Mouse (Mus musculus): ENCODE measurements around the gene Pitpnb. TPM values are rescaled to one million over a fixed set of nuclear protein-coding genes. Genes with fewer than 3 reads are reported as not detected.

Gene Pitpnb
- polyA plus RNA-seq, 1 experiment from 2014 or later: 110 TPM

DNA sequence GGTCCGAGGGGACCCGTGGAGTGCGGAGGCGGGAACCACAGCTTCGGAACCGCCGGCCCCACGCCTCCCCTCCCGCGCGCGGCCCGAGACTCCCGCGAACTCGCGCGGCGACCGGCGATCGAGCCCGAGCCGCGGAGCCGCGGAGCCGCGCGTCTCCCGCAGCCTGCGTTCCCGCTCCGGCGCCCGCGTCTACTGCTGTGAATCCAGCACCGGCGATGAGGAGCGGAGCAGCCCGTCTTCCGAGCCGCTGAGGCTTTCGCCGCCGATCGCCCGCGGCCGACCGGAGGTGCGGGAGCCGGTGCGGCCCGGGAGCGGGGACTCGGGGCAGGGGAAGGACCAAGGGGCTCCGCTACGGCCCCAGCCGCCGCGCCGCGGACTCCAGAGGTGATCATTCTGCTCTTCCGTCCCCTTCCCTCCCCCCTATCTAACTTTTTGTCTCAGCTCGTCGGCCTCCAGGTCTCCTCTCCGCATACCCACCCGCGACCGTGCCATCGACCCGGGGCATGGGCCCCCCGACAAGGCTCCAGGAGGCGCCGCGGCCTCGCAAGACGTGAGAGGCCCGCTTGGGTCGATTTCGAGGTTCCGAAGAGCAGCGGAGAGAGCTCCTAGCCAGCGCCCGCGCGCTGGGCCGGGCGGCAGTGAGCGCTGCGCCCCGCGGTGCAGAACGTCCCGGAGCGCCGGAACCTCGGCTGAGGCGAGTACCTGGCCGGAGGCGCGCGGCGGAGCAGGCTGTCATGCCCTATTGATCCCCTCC, 87.0 kb downstream of the Pitpnb start:
- Histone ChIP-seq H3K4me3 (peak overlapping the region; percentile 79), H3K4me1 (peaks cover 64% of the 10 kb centered on the region), H3K27ac (peak overlapping the region; percentile 78), H3K9me3 (no peaks in the 10 kb centered on the region), H3K36me3 (no peaks in the 10 kb centered on the region), H3K4me2 (peak overlapping the region; percentile 99), H3K27me3 (peaks cover 39% of the 10 kb centered on the region), H3K9ac (peak overlapping the region; percentile 85)
- under 1% methylated on average over 70 of the region's 105 CpGs for WGBS
- ATAC-seq (ENCODE audit: borderline replicate concordance, extremely low read depth, low FRiP score, low TSS enrichment): no peak

DNA sequence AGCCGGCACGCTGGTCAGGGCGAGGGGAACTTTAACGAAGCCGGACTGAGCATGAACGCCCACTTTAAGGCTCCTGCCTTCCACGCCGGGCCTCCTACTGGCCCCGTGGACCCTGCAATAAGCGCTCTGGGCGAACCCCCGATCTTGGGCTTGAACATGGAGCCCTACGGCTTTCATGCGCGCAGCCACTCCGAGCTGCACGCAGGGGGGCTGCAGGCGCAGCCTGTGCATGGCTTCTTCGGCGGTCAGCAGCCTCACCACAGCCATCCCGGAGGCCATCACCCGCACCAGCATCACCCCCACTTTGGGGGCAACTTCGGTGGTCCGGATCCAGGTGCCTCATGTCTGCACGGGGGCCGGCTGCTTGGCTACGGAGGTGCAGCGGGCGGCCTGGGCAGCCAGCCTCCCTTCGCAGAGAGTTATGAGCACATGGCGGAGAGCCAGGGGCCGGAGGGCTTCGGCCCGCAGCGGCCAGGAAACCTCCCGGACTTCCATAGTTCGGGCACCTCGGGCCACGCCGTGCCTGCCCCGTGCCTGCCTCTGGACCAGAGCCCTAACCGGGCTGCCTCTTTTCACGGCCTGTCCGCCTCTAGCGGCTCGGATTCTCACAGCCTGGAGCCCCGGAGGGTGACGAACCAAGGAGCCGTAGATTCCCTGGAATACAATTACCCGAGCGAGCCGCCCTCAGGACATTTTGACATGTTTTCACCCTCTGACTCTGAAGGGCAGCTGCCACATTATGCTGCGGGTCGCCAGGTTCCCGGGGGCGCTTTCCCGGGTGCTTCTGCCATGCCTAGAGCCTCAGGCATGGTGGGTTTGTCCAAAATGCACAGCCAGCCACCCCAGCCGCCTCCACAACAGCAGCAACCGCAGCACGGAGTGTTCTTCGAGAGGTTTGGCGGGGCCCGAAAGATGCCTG, 87.9 kb downstream of the Pitpnb start:
- peak overlapping the region; percentile 99 for H3K4me2 ChIP-seq
- H3K27ac ChIP-seq: no peak overlapping the region
- H3K9me3 ChIP-seq: no peaks in the 10 kb centered on the region
- peak overlapping the region; percentile 79 for H3K4me3 ChIP-seq
- WGBS: 3% methylated on average over 63 of the region's 63 CpGs
- no peaks in the 10 kb centered on the region for H3K36me3 ChIP-seq
- ATAC-seq (ENCODE audit: borderline replicate concordance, extremely low read depth, low FRiP score, low TSS enrichment): no peak
- H3K9ac ChIP-seq: peak overlapping the region; percentile 85
- H3K4me1 ChIP-seq: peaks cover 67% of the 10 kb centered on the region
- H3K27me3 ChIP-seq: peaks cover 36% of the 10 kb centered on the region

DNA sequence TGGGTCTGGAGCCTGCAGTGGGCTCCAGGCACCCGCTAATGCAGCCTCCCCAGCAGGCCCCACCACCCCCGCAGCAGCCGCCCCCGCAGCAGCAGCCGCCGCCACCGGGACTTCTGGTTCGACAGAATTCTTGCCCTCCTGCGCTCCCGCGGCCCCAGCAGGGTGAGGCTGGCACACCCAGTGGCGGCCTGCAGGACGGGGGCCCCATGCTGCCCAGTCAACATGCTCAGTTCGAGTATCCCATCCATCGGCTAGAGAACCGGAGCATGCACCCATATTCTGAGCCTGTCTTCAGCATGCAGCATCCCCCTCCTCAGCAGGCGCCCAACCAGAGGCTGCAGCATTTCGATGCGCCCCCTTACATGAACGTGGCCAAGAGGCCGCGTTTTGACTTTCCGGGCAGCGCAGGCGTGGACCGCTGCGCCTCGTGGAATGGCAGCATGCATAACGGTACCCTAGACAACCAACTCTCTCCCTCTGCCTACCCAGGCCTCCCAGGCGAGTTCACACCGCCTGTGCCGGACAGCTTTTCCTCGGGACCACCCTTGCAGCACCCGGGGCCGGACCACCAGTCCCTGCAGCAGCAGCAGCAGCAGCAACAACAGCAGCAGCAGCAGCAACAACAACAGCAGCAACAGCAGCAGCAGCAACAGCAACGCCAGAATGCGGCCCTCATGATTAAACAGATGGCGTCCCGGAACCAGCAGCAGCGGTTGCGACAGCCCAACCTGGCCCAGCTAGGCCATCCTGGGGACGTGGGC, 88.7 kb downstream of the Pitpnb start:
- Histone ChIP-seq H3K27me3 (peaks cover 36% of the 10 kb centered on the region), H3K9ac (peak overlapping the region; percentile 1; the same call in 1 of the 2 replicates), H3K4me1 (peaks cover 69% of the 10 kb centered on the region), H3K4me2 (peak overlapping the region; percentile 99), H3K9me3 (no peaks in the 10 kb centered on the region), H3K36me3 (no peaks in the 10 kb centered on the region), H3K27ac (no peak overlapping the region), H3K4me3 (peak overlapping the region; percentile 79)
- no peak for ATAC-seq (ENCODE audit: borderline replicate concordance, extremely low read depth, low FRiP score, low TSS enrichment)
- WGBS: 12% methylated on average over 41 of the region's 42 CpGs

DNA sequence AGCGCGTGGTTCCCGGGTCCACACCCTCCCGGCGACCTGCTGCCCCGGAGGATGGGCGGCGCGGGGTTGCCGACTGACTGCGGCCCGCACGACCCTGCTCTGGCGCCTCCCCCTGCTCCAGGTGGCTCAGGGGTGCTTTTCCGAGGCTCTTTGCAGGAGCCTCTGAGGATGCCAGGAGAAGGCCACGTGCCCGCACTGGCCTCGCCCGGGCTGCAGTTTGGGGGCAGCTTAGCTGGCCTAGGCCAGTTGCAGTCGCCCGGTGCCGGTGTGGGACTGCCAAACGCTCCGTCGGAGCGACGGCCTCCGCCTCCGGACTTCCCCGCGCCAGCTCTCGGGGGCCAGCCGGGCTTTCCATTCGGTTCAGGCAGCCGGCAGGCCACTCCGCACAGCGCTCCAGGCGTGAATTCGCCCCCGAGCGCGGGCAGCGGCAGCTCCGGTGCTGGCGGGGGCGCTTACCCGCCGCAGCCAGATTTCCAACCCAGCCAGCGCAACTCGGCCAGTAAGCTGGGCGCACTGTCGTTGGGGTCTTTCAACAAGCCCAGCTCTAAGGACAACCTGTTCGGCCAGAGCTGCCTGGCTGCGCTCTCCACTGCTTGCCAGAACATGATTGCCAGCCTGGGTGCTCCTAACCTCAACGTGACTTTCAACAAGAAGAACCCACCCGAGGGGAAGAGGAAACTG, 89.6 kb downstream of the Pitpnb start:
- 10% methylated on average over 55 of the region's 56 CpGs for WGBS
- Histone ChIP-seq H3K9ac (0 out of 2 replicates have a peak overlapping the region, but pooled peaks have one; percentile 1), H3K4me1 (peaks cover 63% of the 10 kb centered on the region)

DNA sequence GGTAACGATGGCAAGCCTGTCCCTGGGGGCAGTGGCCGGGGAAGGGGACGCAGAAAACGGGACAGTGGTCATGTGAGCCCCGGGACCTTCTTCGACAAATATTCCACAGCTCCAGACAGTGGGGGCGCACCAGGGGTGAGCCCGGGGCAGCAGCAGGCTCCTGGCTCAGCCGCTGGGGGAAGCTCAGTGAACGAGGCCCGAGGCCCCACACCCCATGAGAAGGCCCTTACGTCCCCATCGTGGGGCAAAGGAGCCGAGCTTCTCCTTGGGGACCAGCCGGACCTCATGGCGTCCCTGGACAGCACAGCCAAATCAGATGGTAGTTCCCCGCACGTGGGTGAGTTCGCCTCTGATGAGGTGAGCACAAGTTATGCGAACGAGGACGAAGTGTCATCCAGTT, 90.3 kb downstream of the Pitpnb start:
- Histone ChIP-seq H3K27me3 (peaks cover 36% of the 10 kb centered on the region), H3K9ac (no peak overlapping the region), H3K9me3 (no peaks in the 10 kb centered on the region), H3K27ac (no peak overlapping the region), H3K4me1 (peaks cover 56% of the 10 kb centered on the region), H3K4me2 (peak overlapping the region; percentile 99), H3K36me3 (no peaks in the 10 kb centered on the region), H3K4me3 (peak overlapping the region; percentile 79; the same call in 1 of the 2 replicates)
- no peak for ATAC-seq (ENCODE audit: borderline replicate concordance, extremely low read depth, low FRiP score, low TSS enrichment)
- WGBS: 75% methylated on average over 22 of the region's 22 CpGs

More for the DNA sequence above, 89.6 kb downstream of the Pitpnb start:
- Histone ChIP-seq H3K36me3 (no peaks in the 10 kb centered on the region), H3K4me3 (peak overlapping the region; percentile 79), H3K27me3 (peaks cover 36% of the 10 kb centered on the region), H3K9me3 (no peaks in the 10 kb centered on the region), H3K27ac (no peak overlapping the region), H3K4me2 (peak overlapping the region; percentile 99)
- no peak for ATAC-seq (ENCODE audit: borderline replicate concordance, extremely low read depth, low FRiP score, low TSS enrichment)

DNA sequence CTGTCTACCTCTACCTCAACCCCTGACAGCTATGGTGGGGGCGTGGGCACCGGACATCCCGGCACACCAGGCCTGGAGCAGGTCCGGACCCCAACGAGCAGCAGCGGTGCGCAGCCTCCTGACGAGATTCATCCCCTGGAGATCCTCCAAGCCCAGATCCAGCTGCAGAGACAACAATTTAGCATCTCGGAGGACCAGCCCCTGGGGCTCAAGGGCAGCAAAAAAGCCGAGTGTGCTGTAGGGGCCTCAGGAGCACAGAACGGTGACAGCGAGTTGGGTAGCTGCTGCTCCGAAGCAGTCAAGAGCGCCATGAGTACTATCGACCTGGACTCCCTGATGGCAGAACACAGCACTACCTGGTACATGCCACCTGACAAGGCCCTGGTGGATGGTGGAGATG, 90.9 kb downstream of the Pitpnb start:
- H3K27ac ChIP-seq: no peak overlapping the region
- no peak overlapping the region for H3K4me3 ChIP-seq
- H3K9me3 ChIP-seq: no peaks in the 10 kb centered on the region
- H3K27me3 ChIP-seq: peaks cover 36% of the 10 kb centered on the region
- peaks cover 53% of the 10 kb centered on the region for H3K4me1 ChIP-seq
- no peaks in the 10 kb centered on the region for H3K36me3 ChIP-seq
- WGBS: 84% methylated on average over 15 of the region's 15 CpGs
- no peak overlapping the region for H3K9ac ChIP-seq
- no peak for ATAC-seq (ENCODE audit: borderline replicate concordance, extremely low read depth, low FRiP score, low TSS enrichment)
- peak overlapping the region; percentile 99; the same call in 1 of the 2 replicates for H3K4me2 ChIP-seq

DNA sequence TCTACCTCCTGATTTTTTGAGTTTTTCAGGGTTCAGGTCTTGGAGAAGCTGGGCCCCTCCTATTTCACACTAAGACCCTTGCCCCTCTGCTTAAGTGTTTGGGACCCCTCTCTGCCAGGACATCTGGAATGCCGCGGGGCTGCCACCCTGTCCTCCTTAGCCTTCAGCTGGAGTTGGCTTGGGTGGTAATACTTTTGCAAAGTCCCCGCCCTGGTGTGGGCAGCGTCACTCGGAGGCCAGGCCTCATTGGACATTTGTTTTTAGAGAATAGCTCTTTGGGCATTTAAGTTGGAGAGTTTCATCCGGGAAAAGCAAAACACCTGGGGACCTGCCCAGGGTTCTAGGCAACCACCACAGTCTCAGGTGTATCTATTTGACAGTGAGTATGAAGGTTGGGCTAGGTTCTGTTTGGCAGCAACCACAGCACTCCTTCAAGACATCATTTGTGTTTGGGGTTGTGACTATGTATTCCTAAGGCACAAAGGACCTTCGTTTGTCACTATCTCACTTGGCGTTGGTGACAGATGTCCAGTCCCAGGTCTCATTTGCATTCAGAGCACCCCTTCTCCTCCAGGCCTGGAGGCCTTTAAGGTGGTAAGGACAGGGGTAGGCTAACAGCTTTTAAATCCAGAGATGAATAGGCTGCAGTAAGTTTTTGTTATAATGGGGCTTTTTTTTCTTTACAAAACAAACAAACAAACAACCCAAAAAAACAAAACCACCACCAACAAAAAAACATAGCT, 91.7 kb downstream of the Pitpnb start:
- WGBS: 74% methylated on average over 8 of the region's 8 CpGs
- Histone ChIP-seq H3K4me3 (no peak overlapping the region), H3K36me3 (no peaks in the 10 kb centered on the region), H3K9ac (no peak overlapping the region), H3K4me2 (peak overlapping the region; percentile 99; the same call in 1 of the 2 replicates), H3K4me1 (peaks cover 57% of the 10 kb centered on the region), H3K27me3 (peaks cover 36% of the 10 kb centered on the region), H3K9me3 (no peaks in the 10 kb centered on the region), H3K27ac (no peak overlapping the region)
- no peak for ATAC-seq (ENCODE audit: borderline replicate concordance, extremely low read depth, low FRiP score, low TSS enrichment)

DNA sequence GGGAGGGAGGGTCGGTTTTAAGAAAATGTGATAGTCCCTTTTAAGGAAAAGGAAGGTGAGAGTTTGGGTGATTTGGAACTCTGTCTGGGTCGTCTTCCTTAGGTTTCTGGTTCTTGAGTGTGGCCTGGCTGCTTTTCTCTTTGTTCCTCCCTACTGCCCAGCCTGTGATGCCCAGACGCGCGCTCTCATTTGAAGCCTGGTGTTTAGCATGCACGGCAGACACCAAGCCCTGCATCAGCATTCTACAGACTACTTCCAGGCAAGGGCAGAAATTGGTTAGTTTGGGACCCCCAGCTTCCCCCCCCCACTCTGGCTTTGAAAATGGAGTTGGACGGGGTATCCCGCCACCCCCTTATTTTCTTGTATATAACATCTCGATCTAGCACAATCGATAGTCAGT, 92.4 kb downstream of the Pitpnb start:
- ATAC-seq (ENCODE audit: borderline replicate concordance, extremely low read depth, low FRiP score, low TSS enrichment): no peak
- Histone ChIP-seq H3K9me3 (no peaks in the 10 kb centered on the region), H3K36me3 (no peaks in the 10 kb centered on the region), H3K4me3 (no peak overlapping the region), H3K27ac (no peak overlapping the region), H3K9ac (no peak overlapping the region), H3K4me1 (peaks cover 57% of the 10 kb centered on the region), H3K4me2 (peak overlapping the region; percentile 25; the same call in 1 of the 2 replicates), H3K27me3 (peaks cover 36% of the 10 kb centered on the region)
- WGBS: 74% methylated on average over 10 of the region's 10 CpGs

DNA sequence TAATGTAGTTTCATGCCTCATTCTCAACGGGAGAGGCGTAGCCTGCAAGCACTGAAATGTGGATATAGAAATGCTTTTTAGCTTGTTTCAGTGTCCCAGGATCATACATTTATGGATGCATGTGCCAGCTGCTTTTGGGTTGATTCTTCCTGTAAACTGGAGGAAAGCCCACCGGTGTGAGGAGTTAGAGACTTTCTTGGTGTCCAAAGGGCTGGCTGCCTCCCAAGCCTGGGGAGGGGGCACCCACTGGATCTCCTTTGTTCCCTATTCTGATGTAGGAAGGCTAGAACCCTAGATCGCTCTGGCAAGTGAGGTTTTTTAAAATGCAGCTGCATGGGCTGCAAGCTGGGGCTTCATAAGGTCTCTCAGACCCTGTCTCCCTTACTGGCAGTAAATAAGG, 93.1 kb downstream of the Pitpnb start:
- Histone ChIP-seq H3K36me3 (no peaks in the 10 kb centered on the region), H3K4me3 (no peak overlapping the region), H3K27me3 (peaks cover 30% of the 10 kb centered on the region), H3K4me2 (peak overlapping the region; percentile 8; the same call in 1 of the 2 replicates), H3K4me1 (peaks cover 51% of the 10 kb centered on the region), H3K9ac (no peak overlapping the region), H3K27ac (no peak overlapping the region), H3K9me3 (no peaks in the 10 kb centered on the region)
- 73% methylated on average over 4 of the region's 4 CpGs for WGBS
- no peak for ATAC-seq (ENCODE audit: borderline replicate concordance, extremely low read depth, low FRiP score, low TSS enrichment)

DNA sequence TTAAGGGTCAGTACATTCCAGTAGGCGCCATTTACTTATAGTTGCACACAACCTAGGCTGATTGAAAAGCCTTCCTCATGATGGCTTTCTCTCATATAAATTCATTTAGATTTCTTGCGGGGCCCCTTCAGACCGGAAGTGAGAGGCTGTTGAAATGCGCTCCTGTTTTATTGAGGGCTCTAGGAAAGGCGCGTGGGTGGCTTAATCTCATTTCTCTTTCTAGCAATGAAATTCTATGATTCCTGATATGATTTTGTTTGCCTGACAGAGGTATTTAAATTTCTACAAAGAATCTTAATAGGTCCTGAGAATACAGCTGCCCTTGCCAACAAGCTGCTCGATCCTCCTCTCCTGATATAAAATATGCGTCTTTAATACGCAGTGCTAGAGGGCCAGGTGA, 95.2 kb downstream of the Pitpnb start:
- Histone ChIP-seq H3K4me2 (no peak overlapping the region), H3K9me3 (no peaks in the 10 kb centered on the region), H3K27ac (no peak overlapping the region), H3K4me1 (peaks cover 35% of the 10 kb centered on the region), H3K4me3 (no peak overlapping the region), H3K36me3 (no peaks in the 10 kb centered on the region), H3K9ac (no peak overlapping the region), H3K27me3 (peaks cover 8% of the 10 kb centered on the region)
- 76% methylated on average over 9 of the region's 9 CpGs for WGBS
- no peak for ATAC-seq (ENCODE audit: borderline replicate concordance, extremely low read depth, low FRiP score, low TSS enrichment)
